ENCODE assay signal across 27 mouse cellular contexts in the genomic region with DNA sequence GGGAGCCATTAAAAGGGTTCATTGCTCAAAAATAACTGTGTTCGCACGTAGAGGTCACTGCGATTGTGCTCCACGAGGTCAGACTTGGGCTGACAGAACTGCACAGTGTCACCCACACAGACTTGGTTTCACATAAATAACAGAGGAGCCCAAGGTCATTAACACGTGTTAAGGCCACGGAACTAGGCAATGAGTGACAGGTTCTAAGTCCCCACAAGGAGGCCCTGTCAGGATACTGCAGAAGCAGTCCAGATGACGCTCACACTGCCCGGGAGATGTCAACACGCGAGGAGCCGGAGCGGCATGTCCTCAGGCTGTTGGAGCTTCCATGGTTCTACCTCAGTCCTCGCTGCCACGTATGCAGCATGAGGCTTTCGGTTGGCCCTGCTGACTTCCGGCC. TPM values are rescaled to one million over a fixed set of nuclear protein-coding genes. Genes with fewer than 3 reads are reported as not detected.
DNase-seq lines count a peak whose midpoint lies in the region; ATAC-seq lines count a peak whose summit lies in the region.
"Had no signal": no experiment of that assay in that cellular context is flagged by ENCODE, and none has a peak within 500 bp of the region (broad histone marks: within the 10 kb centered on the region; RNA-seq: fewer than 3 reads in every experiment).

No protein-coding gene starts in this region.

- ATAC-seq in heart, embryonic 16.5 days (replicated peaks; ENCODE audit: extremely low read depth, insufficient read depth, low FRiP score), result peak; percentile 37; the same call in 1 of the 2 replicates
- ATAC-seq: forebrain, embryonic 13.5 days; forebrain, embryonic 16.5 days; hindbrain, embryonic 16.5 days; intestine, embryonic 15.5 days; Patski had no signal

- H3K27ac ChIP-seq in heart, embryonic 10.5 days, result no peak overlapping the region
- no peak overlapping the region for H3K27ac ChIP-seq in heart, embryonic 16.5 days (ENCODE audit: low read length)
- H3K27ac ChIP-seq: forebrain, embryonic 10.5 days; forebrain, embryonic 13.5 days; hindbrain, embryonic 10.5 days; hindbrain, embryonic 13.5 days; intestine, embryonic 15.5 days; kidney, embryonic 15.5 days had no signal

- 76% methylated on average over 16 of the region's 16 CpGs for WGBS in heart, embryonic 10.5 days
- WGBS in heart, embryonic 16.5 days, result 69% methylated on average over 16 of the region's 16 CpGs

- peaks cover 3% of the 10 kb centered on the region; the same call in 1 of the 2 replicates for H3K4me1 ChIP-seq in heart, embryonic 10.5 days
- no peaks in the 10 kb centered on the region for H3K4me1 ChIP-seq in heart, embryonic 16.5 days (ENCODE audit: control insufficient read depth, insufficient read depth, low read length)
- H3K4me1 ChIP-seq: hindbrain, embryonic 10.5 days; hindbrain, embryonic 13.5 days; intestine, embryonic 15.5 days; kidney, embryonic 15.5 days had no signal

- peak; percentile 77 for DNase-seq in heart, embryonic 10.5 days (ENCODE audit: low spot score)
- DNase-seq in heart, postnatal 36 days, result no peak
- DNase-seq in heart, postnatal 14 days, result no peak
- peak; percentile 24 for DNase-seq in heart, postnatal 4 days
- no peak for DNase-seq in heart, adult 18-20 months
- DNase-seq: adrenal gland, adult 2 months; adrenal gland, postnatal 25 days; B cell, adult 2 months; cerebellum, adult 18-20 months; cerebellum, adult 9-10 months; cerebellum, postnatal 14 days; gastrocnemius, postnatal 10 days; gastrocnemius, postnatal 36 days; kidney, adult 11 months; kidney, adult 8-10 months had no signal

- no peak overlapping the region for H3K4me2 ChIP-seq in heart, embryonic 16.5 days (ENCODE audit: low read depth, low read length)
- H3K4me2 ChIP-seq: forebrain, embryonic 13.5 days; hindbrain, embryonic 13.5 days; intestine, embryonic 15.5 days; kidney, embryonic 15.5 days had no signal

- intact Hi-C loops in heart, postnatal 36 days (cut with DNase I), result no loop called here
- intact Hi-C loops in heart, postnatal 14 days (cut with DNase I), result no loop called here

- no peak overlapping the region for H3K4me3 ChIP-seq in heart, embryonic 10.5 days
- H3K4me3 ChIP-seq in heart, embryonic 16.5 days (ENCODE audit: low read length), result no peak overlapping the region
- H3K4me3 ChIP-seq: forebrain, embryonic 10.5 days; forebrain, embryonic 13.5 days; hindbrain, embryonic 10.5 days; hindbrain, embryonic 13.5 days; intestine, embryonic 15.5 days; kidney, embryonic 15.5 days had no signal

- no peak overlapping the region for H3K9ac ChIP-seq in heart, embryonic 16.5 days (ENCODE audit: low read length)
- H3K9ac ChIP-seq: forebrain, embryonic 13.5 days; hindbrain, embryonic 13.5 days; intestine, embryonic 15.5 days; kidney, embryonic 15.5 days had no signal

- no peaks in the 10 kb centered on the region for H3K27me3 ChIP-seq in heart, embryonic 10.5 days (ENCODE audit: insufficient read depth, poor library complexity, severe bottlenecking)
- no peaks in the 10 kb centered on the region for H3K27me3 ChIP-seq in heart, embryonic 16.5 days (ENCODE audit: control insufficient read depth, insufficient read depth, low read length)
- H3K27me3 ChIP-seq: CH12.LX; forebrain, embryonic 13.5 days; hindbrain, embryonic 13.5 days; intestine, embryonic 15.5 days; kidney, embryonic 15.5 days; Patski had no signal

- H3K36me3 ChIP-seq in heart, embryonic 10.5 days, result peaks cover 28% of the 10 kb centered on the region
- peaks cover 12% of the 10 kb centered on the region for H3K36me3 ChIP-seq in heart, embryonic 16.5 days (ENCODE audit: control insufficient read depth, insufficient read depth)
- H3K36me3 ChIP-seq: intestine, embryonic 15.5 days had no signal

- no peaks in the 10 kb centered on the region for H3K9me3 ChIP-seq in heart, embryonic 10.5 days
- H3K9me3 ChIP-seq in heart, embryonic 16.5 days (replicated peaks; ENCODE audit: control insufficient read depth, low read length), result 0 out of 2 replicates have a peak, but pooled peaks cover 3% of the 10 kb centered on the region
- H3K9me3 ChIP-seq: forebrain, embryonic 10.5 days; forebrain, embryonic 13.5 days; G1E; hindbrain, embryonic 10.5 days; hindbrain, embryonic 13.5 days; intestine, embryonic 15.5 days; kidney, embryonic 15.5 days had no signal

RNA-seq across cellular contexts. Expression of gene Ccdc162, which starts 20.8 kb away (rescaled TPM):
- polyA plus RNA-seq in heart, embryonic 10.5 days (2016; fragmentation: Nextera tagmentation; extraction: Ambion mirVana), result 0.21 and 0.40 TPM in 2 replicates
- total RNA-seq in heart, postnatal 36 days (2021), result under 1 TPM; 0.36 to 0.38 TPM
- polyA plus RNA-seq in heart, embryonic 16.5 days (2015; fragmentation: Nextera tagmentation; extraction: Ambion mirVana), result 0.37 and 1.2 TPM in 2 replicates
- under 1 TPM; 0.10 to 0.74 TPM for total RNA-seq in heart, postnatal 14 days (2021)
- under 1 TPM; 0.10 to 0.18 TPM for total RNA-seq in heart, postnatal 4 days (2021)
- total RNA-seq in heart, adult 18-20 months (2021), result under 1 TPM; 0.22 to 0.46 TPM
- polyA plus RNA-seq: G1E had no signal

Comparison
In these comparisons a context has a peak if more than half of its experiments do, and no peak if none do; other contexts are left out.
1. DNase-seq: peak in heart, embryonic 10.5 days (single experiment) and heart, postnatal 4 days (single experiment); none in heart, postnatal 36 days (0 of 2), heart, postnatal 14 days (0 of 2) and heart, adult 18-20 months (0 of 2).